Mouse (Mus musculus) cortical plate, adult 2 months (tissue): ENCODE data around the gene Asb5.
"Not testable (repeated sequence)": the region's sequence is repeated elsewhere in the genome, so short reads cannot be mapped to it uniquely, and the experiment has no call there.

Experiments
- CTCF ChIP-seq: fragments of 200-500 bp; IDR thresholded peaks from 2 replicates; pipeline ENCODE4 v1.5.1; 2011; ENCODE audit warnings: mild to moderate bottlenecking, control low read depth, low read length; ENCODE audit not compliant: insufficient read depth; ENCODE audit errors: extremely low read depth
- POLR2A ChIP-seq: fragments of 200-500 bp; IDR thresholded peaks from 2 replicates; pipeline ENCODE4 v1.6.1; 2011; ENCODE audit warnings: mild to moderate bottlenecking, low read length, control low read depth; ENCODE audit not compliant: insufficient read depth; ENCODE audit errors: extremely low read depth

DNA sequence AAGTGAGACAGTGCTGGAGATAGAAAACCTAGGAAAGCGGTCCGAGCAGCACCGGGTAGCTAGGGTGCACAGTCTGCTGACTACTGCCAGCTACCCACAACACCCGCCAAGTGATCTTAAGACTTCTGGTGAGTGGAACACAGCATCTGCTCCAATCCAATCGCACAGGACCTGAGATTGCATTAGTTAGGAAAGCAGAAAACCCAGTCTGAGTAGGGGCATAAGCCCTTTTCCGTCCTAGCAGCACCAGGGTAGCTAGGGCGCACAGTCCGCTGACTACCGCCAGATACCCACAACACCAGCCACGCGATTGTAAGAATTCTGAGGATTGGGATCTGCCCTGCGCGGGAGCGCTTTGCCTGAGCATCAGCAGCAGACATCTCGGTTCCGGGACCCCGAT lies 87.3 kb downstream of the Asb5 start:
- TF ChIP-seq CTCF, POLR2A: not testable (repeated sequence)
